Mouse (Mus musculus) hindbrain, embryonic 16.5 days (tissue): ENCODE data around the gene Slc16a4. TPM values are rescaled to one million over a fixed set of nuclear protein-coding genes. Genes with fewer than 3 reads are reported as not detected.

Source experiments
- ATAC-seq: fragments of 200-750 bp; cut with Nextera tagmentation; 2 replicates; pipeline ENCODE4 v1.8.0; 2017; ENCODE audit warnings: moderate TSS enrichment, moderate library complexity
- H3K27ac ChIP-seq: fragments of 300-500 bp; sonication (generic); 2 replicates; pipeline ENCODE4 v1.5.1; 2014; ENCODE audit warnings: low read depth, mild to moderate bottlenecking, control low read depth, low read length, moderate library complexity
- H3K27me3 ChIP-seq: fragments of 300-500 bp; sonication (generic); replicated peaks from 2 replicates; pipeline ENCODE4 v1.6.1; 2014; ENCODE audit warnings: low read length; ENCODE audit not compliant: control insufficient read depth, insufficient read depth
- H3K36me3 ChIP-seq: fragments of 300-500 bp; sonication (generic); 2 replicates; pipeline ENCODE4 v1.6.1; 2014; ENCODE audit warnings: mild to moderate bottlenecking, low read length, moderate library complexity, mixed read lengths; ENCODE audit not compliant: control insufficient read depth, insufficient read depth
- H3K4me1 ChIP-seq: fragments of 300-500 bp; sonication (generic); 2 replicates; pipeline ENCODE4 v1.6.1; 2014; ENCODE audit warnings: low read depth, low read length; ENCODE audit not compliant: control insufficient read depth, insufficient read depth
- H3K4me2 ChIP-seq: fragments of 300-500 bp; sonication (generic); 2 replicates; pipeline ENCODE4 v1.6.1; 2014; ENCODE audit warnings: mild to moderate bottlenecking, low read length, control low read depth, moderate library complexity
- H3K4me3 ChIP-seq: fragments of 300-500 bp; sonication (generic); 2 replicates; pipeline ENCODE4 v1.5.1; 2014; ENCODE audit warnings: mild to moderate bottlenecking, low read length, control low read depth, moderate library complexity
- H3K9ac ChIP-seq: fragments of 300-500 bp; sonication (generic); 2 replicates; pipeline ENCODE4 v1.6.1; 2014; ENCODE audit warnings: low read depth, mild to moderate bottlenecking, control low read depth, low read length, moderate library complexity
- H3K9me3 ChIP-seq: fragments of 300-500 bp; sonication (generic); 2 replicates; pipeline ENCODE4 v1.6.1; 2014; ENCODE audit warnings: mild to moderate bottlenecking, low read length, moderate library complexity; ENCODE audit not compliant: control insufficient read depth
- WGBS: fragments of 180-500 bp; shearing (Covaris S2); extraction: QIAGEN DNeasy Blood & Tissue Kit; methylation state at CpG from one replicate; pipeline ENCODE4 v1.1.7; 2014; 5-methylcytosine and 5-hydroxymethylcytosine counted together
- polyA plus RNA-seq: library from polyadenylated mRNA; unstranded; fragments of >200 nt; fragmentation: Nextera tagmentation; extraction: Ambion mirVana; gene quantifications from 2 replicates; pipeline ENCODE4 v1.2.1, GENCODE M21; 2015

Slc16a4 gene
- polyA plus RNA-seq, 1 experiment from 2014 or later = 3.1 TPM

GRCm38 (mm10) chr3:107345033-107345725, 54.1 kb downstream of the Slc16a4 start:
- H3K27ac ChIP-seq = no peak overlapping the region
- no peaks in the 10 kb centered on the region for H3K4me1 ChIP-seq
- no peaks in the 10 kb centered on the region for H3K27me3 ChIP-seq
- peak; percentile 56 for ATAC-seq
- no peaks in the 10 kb centered on the region for H3K9me3 ChIP-seq
- H3K36me3 ChIP-seq = no peaks in the 10 kb centered on the region
- H3K4me3 ChIP-seq = no peak overlapping the region
- 34% methylated on average over 3 of the region's 3 CpGs for WGBS
- no peak overlapping the region for H3K9ac ChIP-seq
- H3K4me2 ChIP-seq = no peak overlapping the region

GRCm38 (mm10) chr3:107349006-107349405, 58.0 kb downstream of the Slc16a4 start:
- H3K4me3 ChIP-seq = no peak overlapping the region
- no peak overlapping the region for H3K9ac ChIP-seq
- ATAC-seq = peak; percentile 76
- H3K9me3 ChIP-seq = no peaks in the 10 kb centered on the region
- no peak overlapping the region for H3K4me2 ChIP-seq
- no peaks in the 10 kb centered on the region for H3K36me3 ChIP-seq
- no peaks in the 10 kb centered on the region; the same call in 1 of the 2 replicates for H3K27me3 ChIP-seq
- WGBS = 65% methylated on average over 3 of the region's 3 CpGs
- no peak overlapping the region for H3K27ac ChIP-seq
- no peaks in the 10 kb centered on the region for H3K4me1 ChIP-seq

GRCm38 (mm10) chr3:107351706-107352105, 60.7 kb downstream of the Slc16a4 start:
- no peaks in the 10 kb centered on the region for H3K4me1 ChIP-seq
- peaks cover 2% of the 10 kb centered on the region for H3K27me3 ChIP-seq
- no peak overlapping the region for H3K4me3 ChIP-seq
- no peak overlapping the region for H3K27ac ChIP-seq
- no peak overlapping the region for H3K9ac ChIP-seq
- no peak for ATAC-seq
- no peaks in the 10 kb centered on the region for H3K36me3 ChIP-seq
- 73% methylated on average over 3 of the region's 3 CpGs for WGBS
- no peak overlapping the region for H3K4me2 ChIP-seq
- H3K9me3 ChIP-seq = no peaks in the 10 kb centered on the region

- Histone ChIP-seq H3K27ac (no peak overlapping the region), H3K4me2 (no peak overlapping the region), H3K4me1 (peaks cover 5% of the 10 kb centered on the region), H3K36me3 (no peaks in the 10 kb centered on the region), H3K9me3 (no peaks in the 10 kb centered on the region), H3K4me3 (no peak overlapping the region), H3K9ac (no peak overlapping the region), H3K27me3 (peaks cover 2% of the 10 kb centered on the region)
- 87% methylated on average over 6 of the region's 6 CpGs for WGBS
- no peak for ATAC-seq
Measured at GRCm38 (mm10) chr3:107355618-107356260, 64.7 kb downstream of the Slc16a4 start.

- H3K36me3 ChIP-seq = no peaks in the 10 kb centered on the region
- peaks cover 5% of the 10 kb centered on the region for H3K4me1 ChIP-seq
- H3K9ac ChIP-seq = peak overlapping the region; percentile 38; the same call in 1 of the 2 replicates
- H3K27ac ChIP-seq = no peak overlapping the region
- H3K27me3 ChIP-seq = peaks cover 2% of the 10 kb centered on the region
- WGBS = 3% methylated on average over 11 of the region's 11 CpGs
- peak overlapping the region; percentile 45 for H3K4me2 ChIP-seq
- H3K9me3 ChIP-seq = no peaks in the 10 kb centered on the region
- H3K4me3 ChIP-seq = no peak overlapping the region
- peak; percentile 96 for ATAC-seq
Measured at GRCm38 (mm10) chr3:107356964-107357441, 66.0 kb downstream of the Slc16a4 start.

- Histone ChIP-seq H3K27me3 (peaks cover 2% of the 10 kb centered on the region), H3K4me2 (no peak overlapping the region), H3K4me3 (no peak overlapping the region), H3K9ac (no peak overlapping the region), H3K27ac (no peak overlapping the region), H3K4me1 (peaks cover 5% of the 10 kb centered on the region), H3K36me3 (no peaks in the 10 kb centered on the region), H3K9me3 (no peaks in the 10 kb centered on the region)
- WGBS = 74% methylated on average over 3 of the region's 3 CpGs
- 0 out of 2 replicates have a peak, but pooled peaks have one; percentile 5 for ATAC-seq
Measured at GRCm38 (mm10) chr3:107357700-107358234, 66.7 kb downstream of the Slc16a4 start.

- Histone ChIP-seq H3K27me3 (0 out of 2 replicates have a peak, but pooled peaks cover 2% of the 10 kb centered on the region), H3K4me1 (peaks cover 5% of the 10 kb centered on the region), H3K9ac (no peak overlapping the region), H3K9me3 (no peaks in the 10 kb centered on the region), H3K27ac (no peak overlapping the region), H3K36me3 (no peaks in the 10 kb centered on the region), H3K4me3 (no peak overlapping the region), H3K4me2 (no peak overlapping the region)
- no peak for ATAC-seq
- WGBS = 70% methylated on average over 4 of the region's 4 CpGs
Measured at GRCm38 (mm10) chr3:107360341-107360740, 69.3 kb downstream of the Slc16a4 start.
